Mouse (Mus musculus) C2C12 (cell line): ENCODE data around the gene Engase.

Experiments used
- CTCF ChIP-seq: IDR thresholded peaks from one replicate; pipeline ENCODE4 v1.5.1; 2011; ENCODE audit not compliant: control insufficient read depth, insufficient read depth, insufficient read length
- MAX ChIP-seq: IDR thresholded peaks from one replicate; pipeline ENCODE4 v1.6.1; 2011; ENCODE audit warnings: mild to moderate bottlenecking, control low read depth
- USF1 ChIP-seq: IDR thresholded peaks from one replicate; pipeline ENCODE4 v1.6.1; 2011; ENCODE audit warnings: low read depth, mild to moderate bottlenecking, control low read depth, moderate library complexity

- TF ChIP-seq CTCF = peak; percentile 92
- no peak for TF ChIP-seq USF1
- TF ChIP-seq MAX = no peak
These were observed 14.1 kb downstream of the Engase start for GRCm38 (mm10) chr11:118490566-118491218.
